Mouse (Mus musculus) neutrophil, adult 5-6 weeks (primary cell): Measurements from ENCODE around the gene Cacng7. TPM values are rescaled to one million over a fixed set of nuclear protein-coding genes. Genes with fewer than 3 reads are reported as not detected.

Source experiments
- ATAC-seq: fragments of 151-379, 151-347 bp; 2 replicates; pipeline ENCODE4 v1.8.0; 2017; ENCODE audit warnings: mild to moderate bottlenecking, moderate TSS enrichment; ENCODE audit not compliant: insufficient number of reproducible peaks, poor library complexity, low FRiP score, severe bottlenecking; ENCODE audit errors: extremely low read depth
- total RNA-seq: library from RNA; stranded (forward); fragments of 200-1000 nt; gene quantifications from 2 replicates; pipeline ENCODE4 v1.2.3, GENCODE M21; 2017

The Cacng7 gene
- total RNA-seq, 1 experiment from 2014 or later, result not detected

GRCm38 (mm10) chr7:3336412-3336811, 3.7 kb downstream of the Cacng7 start:
- no peak for ATAC-seq

- no peak for ATAC-seq
Measured at GRCm38 (mm10) chr7:3338286-3338935, 5.7 kb downstream of the Cacng7 start.

GRCm38 (mm10) chr7:3339010-3339409, 6.3 kb downstream of the Cacng7 start:
- ATAC-seq, result no peak

- ATAC-seq, result no peak
Measured at GRCm38 (mm10) chr7:3343861-3344260, 11.1 kb downstream of the Cacng7 start.

GRCm38 (mm10) chr7:3345301-3345700, 12.5 kb downstream of the Cacng7 start:
- ATAC-seq, result no peak

GRCm38 (mm10) chr7:3347366-3348287, 14.9 kb downstream of the Cacng7 start:
- no peak for ATAC-seq

- no peak for ATAC-seq
Measured at GRCm38 (mm10) chr7:3348326-3348725, 15.6 kb downstream of the Cacng7 start.

GRCm38 (mm10) chr7:3349775-3350174, 17.0 kb downstream of the Cacng7 start:
- no peak for ATAC-seq

GRCm38 (mm10) chr7:3351536-3351935, 18.8 kb downstream of the Cacng7 start:
- no peak for ATAC-seq

- no peak for ATAC-seq
Measured at GRCm38 (mm10) chr7:3354850-3355249, 22.1 kb downstream of the Cacng7 start.

GRCm38 (mm10) chr7:3360678-3361077, 27.9 kb downstream of the Cacng7 start:
- no peak for ATAC-seq

- 0 out of 2 replicates have a peak, but pooled peaks have one; percentile 26 for ATAC-seq
Measured at GRCm38 (mm10) chr7:3365547-3366279, 33.0 kb downstream of the Cacng7 start.

GRCm38 (mm10) chr7:3366705-3367516, 34.2 kb downstream of the Cacng7 start:
- ATAC-seq, result no peak

- ATAC-seq, result no peak
Measured at GRCm38 (mm10) chr7:3367569-3367968, 34.8 kb downstream of the Cacng7 start.

GRCm38 (mm10) chr7:3368311-3368710, 35.6 kb downstream of the Cacng7 start:
- no peak for ATAC-seq

GRCm38 (mm10) chr7:3369189-3369588, 36.4 kb downstream of the Cacng7 start:
- no peak for ATAC-seq

GRCm38 (mm10) chr7:3370407-3370806, 37.7 kb downstream of the Cacng7 start:
- no peak for ATAC-seq

GRCm38 (mm10) chr7:3372376-3372775, 39.6 kb downstream of the Cacng7 start:
- ATAC-seq, result no peak

GRCm38 (mm10) chr7:3373754-3374153, 41.0 kb downstream of the Cacng7 start:
- no peak for ATAC-seq
